Comparison of ENCODE assay signal across 8 mouse cellular contexts in the genomic region with DNA sequence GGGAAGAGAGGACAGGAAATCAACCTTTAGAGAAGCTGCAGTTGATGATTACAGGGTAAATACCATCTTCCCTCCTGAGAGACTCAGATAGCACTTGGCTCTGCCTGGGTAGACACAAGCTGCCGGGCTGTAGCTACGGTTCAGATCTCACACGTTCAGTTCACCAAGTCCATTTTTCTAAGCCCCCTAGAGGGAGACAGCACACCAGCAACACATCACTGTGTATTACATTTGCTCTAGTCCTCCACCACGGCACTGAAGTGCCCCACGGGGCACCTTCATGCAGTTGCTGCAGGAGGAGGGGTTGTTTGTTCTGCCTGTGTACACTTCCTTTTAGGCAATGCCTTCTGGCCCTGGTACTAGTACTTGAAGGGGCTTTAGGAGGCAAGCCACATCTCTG.
DNase-seq lines count a peak whose midpoint lies in the region; ATAC-seq lines count a peak whose summit lies in the region.
"Had no signal": no experiment of that assay in that cellular context is flagged by ENCODE, and none has a peak within 500 bp of the region (broad histone marks: within the 10 kb centered on the region; RNA-seq: fewer than 3 reads in every experiment).

No protein-coding gene starts in this region.

- DNase-seq in Muller cell, postnatal 12 days (ENCODE audit: inconsistent ontology term), result peak; percentile 16
- DNase-seq in intestine, embryonic 14.5 days (ENCODE audit: low spot score), result peak; percentile 54
- DNase-seq in left cerebral cortex, postnatal 10 days (ENCODE audit: extremely low spot score in 1 of 2, low spot score in 2 of 2), result peak; percentile 13 to 29

- H3K9me3 ChIP-seq in forebrain, embryonic 15.5 days, result no peaks in the 10 kb centered on the region
- H3K9me3 ChIP-seq in intestine, embryonic 14.5 days (ENCODE audit: control insufficient read depth, low read length), result no peaks in the 10 kb centered on the region
- no peaks in the 10 kb centered on the region for H3K9me3 ChIP-seq in midbrain, embryonic 16.5 days (replicated peaks; ENCODE audit: control insufficient read depth, low read length, poor library complexity, severe bottlenecking)
- H3K9me3 ChIP-seq in stomach, embryonic 14.5 days (ENCODE audit: control insufficient read depth, low read depth, low read length), result no peaks in the 10 kb centered on the region

- ATAC-seq in CD4-positive, CD25-positive, alpha-beta regulatory T cell, adult 4 months, result peak; percentile 89
- ATAC-seq in forebrain, embryonic 15.5 days (replicated peaks), result peak; percentile 53; the same call in 1 of the 2 replicates
- ATAC-seq in intestine, embryonic 14.5 days (replicated peaks; ENCODE audit: low FRiP score, low TSS enrichment, low read depth), result peak; percentile 55; the same call in 1 of the 2 replicates
- peak; percentile 75; the same call in 1 of the 2 replicates for ATAC-seq in midbrain, embryonic 16.5 days
- ATAC-seq in stomach, embryonic 14.5 days (ENCODE audit: insufficient number of reproducible peaks, insufficient read depth, low FRiP score, low read depth), result peak; percentile 53; the same call in 1 of the 2 replicates

- intact Hi-C loops in left cerebral cortex, postnatal 10 days (cut with DNase I), result no loop called here

- H3K27me3 ChIP-seq in forebrain, embryonic 15.5 days, result no peaks in the 10 kb centered on the region
- H3K27me3 ChIP-seq in intestine, embryonic 14.5 days (replicated peaks; ENCODE audit: control insufficient read depth, insufficient read depth, low read length), result no peaks in the 10 kb centered on the region
- H3K27me3 ChIP-seq in midbrain, embryonic 16.5 days (ENCODE audit: control insufficient read depth, insufficient read depth, low read depth, low read length), result no peaks in the 10 kb centered on the region
- no peaks in the 10 kb centered on the region for H3K27me3 ChIP-seq in stomach, embryonic 14.5 days (ENCODE audit: control insufficient read depth, insufficient read depth, low read length)

- no peak overlapping the region for H3K9ac ChIP-seq in forebrain, embryonic 15.5 days (replicated peaks)
- no peak overlapping the region for H3K9ac ChIP-seq in intestine, embryonic 14.5 days (ENCODE audit: low read length)
- H3K9ac ChIP-seq in midbrain, embryonic 16.5 days (ENCODE audit: low read depth, low read length), result no peak overlapping the region
- no peak overlapping the region for H3K9ac ChIP-seq in stomach, embryonic 14.5 days (replicated peaks; ENCODE audit: low read depth, low read length)

- H3K27ac ChIP-seq in forebrain, embryonic 15.5 days (replicated peaks), result no peak overlapping the region
- H3K27ac ChIP-seq in intestine, embryonic 14.5 days (ENCODE audit: low read depth), result no peak overlapping the region
- H3K27ac ChIP-seq in midbrain, embryonic 16.5 days (ENCODE audit: low read length), result no peak overlapping the region
- H3K27ac ChIP-seq in stomach, embryonic 14.5 days (ENCODE audit: low read length), result no peak overlapping the region

- H3K36me3 ChIP-seq in forebrain, embryonic 15.5 days, result no peaks in the 10 kb centered on the region
- no peaks in the 10 kb centered on the region for H3K36me3 ChIP-seq in intestine, embryonic 14.5 days (ENCODE audit: control insufficient read depth, insufficient read depth, low read length)
- no peaks in the 10 kb centered on the region for H3K36me3 ChIP-seq in midbrain, embryonic 16.5 days (ENCODE audit: control insufficient read depth, insufficient read depth, low read length)
- no peaks in the 10 kb centered on the region for H3K36me3 ChIP-seq in stomach, embryonic 14.5 days (ENCODE audit: control insufficient read depth, insufficient read depth, low read length)

- no peak overlapping the region for H3K4me3 ChIP-seq in forebrain, embryonic 15.5 days
- H3K4me3 ChIP-seq in intestine, embryonic 14.5 days (ENCODE audit: low read depth, low read length), result no peak overlapping the region
- no peak overlapping the region for H3K4me3 ChIP-seq in midbrain, embryonic 16.5 days (ENCODE audit: low read depth, low read length)
- no peak overlapping the region for H3K4me3 ChIP-seq in stomach, embryonic 14.5 days (ENCODE audit: low read depth, low read length)
- H3K4me3 ChIP-seq: erythroblast, embryonic 14.5 days had no signal

- no peaks in the 10 kb centered on the region for H3K4me1 ChIP-seq in forebrain, embryonic 15.5 days
- H3K4me1 ChIP-seq in intestine, embryonic 14.5 days (replicated peaks; ENCODE audit: control insufficient read depth, insufficient read depth, low read length), result 0 out of 2 replicates have a peak, but pooled peaks cover 6% of the 10 kb centered on the region
- H3K4me1 ChIP-seq in midbrain, embryonic 16.5 days (ENCODE audit: control insufficient read depth, insufficient read depth, low read length), result no peaks in the 10 kb centered on the region; the same call in 1 of the 2 replicates
- H3K4me1 ChIP-seq in stomach, embryonic 14.5 days (ENCODE audit: control insufficient read depth, insufficient read depth, low read length), result no peaks in the 10 kb centered on the region

- 34% methylated on average over 5 of the region's 5 CpGs for WGBS in forebrain, embryonic 15.5 days
- WGBS in intestine, embryonic 14.5 days, result 11% methylated on average over 5 of the region's 5 CpGs
- 25% methylated on average over 5 of the region's 5 CpGs for WGBS in midbrain, embryonic 16.5 days
- WGBS in stomach, embryonic 14.5 days, result 10% methylated on average over 5 of the region's 5 CpGs

- H3K4me2 ChIP-seq in forebrain, embryonic 15.5 days (replicated peaks), result no peak overlapping the region
- no peak overlapping the region for H3K4me2 ChIP-seq in intestine, embryonic 14.5 days (ENCODE audit: low read length)
- H3K4me2 ChIP-seq in midbrain, embryonic 16.5 days (ENCODE audit: low read length), result no peak overlapping the region
- no peak overlapping the region for H3K4me2 ChIP-seq in stomach, embryonic 14.5 days (replicated peaks; ENCODE audit: low read depth, low read length)
